Mouse (Mus musculus) limb, embryonic 10.5 days (tissue): ENCODE results near the gene Cyp46a1. TPM values are rescaled to one million over a fixed set of nuclear protein-coding genes. Genes with fewer than 3 reads are reported as not detected.

Experiments
- DNase-seq: peaks from one replicate; pipeline ENCODE4 v3.0.0-alpha.2; 2017; ENCODE audit warnings: low spot score
- H3K27ac ChIP-seq: fragments of 300-500 bp; sonication (generic); 2 replicates; pipeline ENCODE4 v1.5.1; 2016; ENCODE audit warnings: mild to moderate bottlenecking
- H3K27me3 ChIP-seq: fragments of 300-500 bp; sonication (generic); 2 replicates; pipeline ENCODE4 v1.6.1; 2016; ENCODE audit warnings: low read depth, mild to moderate bottlenecking; ENCODE audit not compliant: poor library complexity, severe bottlenecking
- H3K36me3 ChIP-seq: fragments of 300-500 bp; sonication (generic); 2 replicates; pipeline ENCODE4 v1.6.1; 2016; ENCODE audit warnings: mild to moderate bottlenecking, moderate library complexity
- H3K4me1 ChIP-seq: fragments of 300-500 bp; sonication (generic); 2 replicates; pipeline ENCODE4 v1.6.1; 2016
- H3K4me3 ChIP-seq: fragments of 300-500 bp; sonication (generic); 2 replicates; pipeline ENCODE4 v1.5.1; 2016; ENCODE audit warnings: mild to moderate bottlenecking, moderate library complexity
- H3K9me3 ChIP-seq: fragments of 300-500 bp; sonication (generic); replicated peaks from 2 replicates; pipeline ENCODE4 v1.6.1; 2016; ENCODE audit warnings: mild to moderate bottlenecking
- WGBS: fragments of 180-500 bp; shearing (Covaris S2); methylation state at CpG from one replicate; pipeline ENCODE4 v1.1.7; 2016; 5-methylcytosine and 5-hydroxymethylcytosine counted together
- polyA plus RNA-seq: library from polyadenylated mRNA; unstranded; fragments of >200 nt; fragmentation: Nextera tagmentation; extraction: Ambion mirVana; gene quantifications from 2 replicates; pipeline ENCODE4 v1.2.1, GENCODE M21; 2016

Gene Cyp46a1
- polyA plus RNA-seq, 1 experiment from 2014 or later: 2.0 TPM

DNA sequence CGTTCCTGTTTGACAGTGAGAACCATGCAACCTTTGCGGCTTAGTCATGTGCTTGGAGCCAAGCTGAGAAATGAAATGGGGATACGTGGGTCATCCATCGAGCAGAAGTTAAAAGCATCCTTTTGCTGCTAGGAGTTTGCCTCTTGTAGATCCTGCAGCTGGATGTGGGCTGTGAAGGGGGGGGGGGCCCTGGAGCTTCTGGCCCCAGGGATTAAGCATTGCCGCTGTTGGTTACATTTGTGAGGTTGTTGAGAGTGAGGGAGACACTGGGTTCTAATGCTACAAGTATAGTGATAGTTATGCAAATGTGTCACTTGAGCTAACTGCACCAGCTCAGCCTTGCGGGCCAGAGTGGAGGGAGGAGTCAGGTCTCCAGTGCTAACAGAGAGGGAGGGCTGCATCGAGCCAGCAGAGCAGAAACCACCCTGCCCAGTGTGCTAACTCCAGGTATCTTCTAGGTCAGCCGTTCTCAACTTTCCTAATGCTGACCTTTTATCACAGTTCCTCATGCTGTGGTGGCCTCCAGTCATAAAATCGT is 16.9 kb upstream of the Cyp46a1 start:
- WGBS: 6% methylated on average over 9 of the region's 9 CpGs

DNA sequence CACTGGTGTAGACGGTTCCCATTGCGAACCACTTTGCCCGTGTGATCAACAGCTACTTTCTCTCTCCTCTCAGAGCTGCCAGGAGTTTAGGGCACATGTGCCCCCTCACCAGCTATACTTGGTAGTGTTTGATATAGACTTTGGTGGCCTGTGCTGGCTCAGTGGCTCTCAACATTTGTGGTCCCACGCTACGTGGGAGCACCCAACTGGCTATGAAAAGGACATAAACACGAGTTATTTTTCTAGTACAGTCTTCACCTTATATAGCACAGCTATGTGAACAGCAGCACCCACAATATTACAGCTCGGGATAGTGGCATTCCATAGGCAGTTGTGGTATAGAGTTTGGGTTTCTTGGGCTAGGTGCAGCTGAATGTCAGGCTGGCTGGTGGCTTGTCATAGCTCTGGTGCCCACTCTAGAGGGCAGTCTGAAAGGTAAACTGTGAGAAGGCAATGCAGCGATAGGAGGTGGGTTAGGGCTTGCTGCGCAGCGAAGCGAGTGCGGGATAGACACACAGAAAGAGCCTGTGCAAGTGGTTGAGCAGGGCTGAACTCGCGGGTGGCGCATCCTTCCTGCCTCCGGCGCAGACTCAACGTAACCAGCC is 16.3 kb upstream of the Cyp46a1 start:
- H3K27ac ChIP-seq: no peak overlapping the region
- peak overlapping the region; percentile 38 for H3K4me3 ChIP-seq
- WGBS: 13% methylated on average over 18 of the region's 18 CpGs

More for the DNA sequence above, 16.9 kb upstream of the Cyp46a1 start:
- peaks cover 71% of the 10 kb centered on the region for H3K27me3 ChIP-seq
- no peak overlapping the region for H3K27ac ChIP-seq
- DNase-seq: no peak
- H3K36me3 ChIP-seq: no peaks in the 10 kb centered on the region
- H3K9me3 ChIP-seq: no peaks in the 10 kb centered on the region
- peaks cover 37% of the 10 kb centered on the region for H3K4me1 ChIP-seq
- no peak overlapping the region for H3K4me3 ChIP-seq

DNA sequence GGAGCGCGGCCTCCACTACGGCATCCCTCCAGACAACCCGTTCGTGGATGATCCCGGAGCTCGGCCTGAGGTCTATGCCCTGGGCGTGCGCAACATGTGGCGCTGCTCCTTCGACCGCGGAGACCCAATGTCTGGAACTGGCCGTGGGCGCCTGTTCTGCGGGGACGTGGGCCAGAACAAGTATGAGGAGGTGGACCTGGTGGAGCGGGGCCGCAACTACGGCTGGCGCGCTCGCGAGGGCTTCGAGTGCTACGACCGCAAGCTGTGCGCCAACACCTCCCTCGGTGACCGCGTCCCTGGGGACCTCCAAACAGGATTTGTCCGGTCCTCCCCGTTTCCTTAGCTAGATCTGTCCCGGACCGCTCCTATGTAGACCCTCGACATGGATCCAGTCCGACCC is 15.7 kb upstream of the Cyp46a1 start:
- H3K4me3 ChIP-seq: peak overlapping the region; percentile 38
- peaks cover 77% of the 10 kb centered on the region for H3K27me3 ChIP-seq
- peak; percentile 58 for DNase-seq
- 7% methylated on average over 37 of the region's 37 CpGs for WGBS
- no peaks in the 10 kb centered on the region for H3K9me3 ChIP-seq
- H3K4me1 ChIP-seq: peaks cover 29% of the 10 kb centered on the region
- no peaks in the 10 kb centered on the region for H3K36me3 ChIP-seq
- no peak overlapping the region for H3K27ac ChIP-seq

More for the DNA sequence above, 16.3 kb upstream of the Cyp46a1 start:
- peaks cover 74% of the 10 kb centered on the region for H3K27me3 ChIP-seq
- DNase-seq: no peak
- no peaks in the 10 kb centered on the region for H3K9me3 ChIP-seq
- H3K4me1 ChIP-seq: peaks cover 30% of the 10 kb centered on the region
- H3K36me3 ChIP-seq: no peaks in the 10 kb centered on the region

GRCm38 (mm10) chr12:108320096-108320495 is 14.1 kb upstream of the Cyp46a1 start:
- 15% methylated on average over 8 of the region's 8 CpGs for WGBS
- H3K9me3 ChIP-seq: no peaks in the 10 kb centered on the region
- H3K4me3 ChIP-seq: no peak overlapping the region
- H3K27ac ChIP-seq: no peak overlapping the region
- no peak for DNase-seq
- H3K36me3 ChIP-seq: no peaks in the 10 kb centered on the region
- H3K27me3 ChIP-seq: peaks cover 78% of the 10 kb centered on the region
- H3K4me1 ChIP-seq: peaks cover 29% of the 10 kb centered on the region

DNA sequence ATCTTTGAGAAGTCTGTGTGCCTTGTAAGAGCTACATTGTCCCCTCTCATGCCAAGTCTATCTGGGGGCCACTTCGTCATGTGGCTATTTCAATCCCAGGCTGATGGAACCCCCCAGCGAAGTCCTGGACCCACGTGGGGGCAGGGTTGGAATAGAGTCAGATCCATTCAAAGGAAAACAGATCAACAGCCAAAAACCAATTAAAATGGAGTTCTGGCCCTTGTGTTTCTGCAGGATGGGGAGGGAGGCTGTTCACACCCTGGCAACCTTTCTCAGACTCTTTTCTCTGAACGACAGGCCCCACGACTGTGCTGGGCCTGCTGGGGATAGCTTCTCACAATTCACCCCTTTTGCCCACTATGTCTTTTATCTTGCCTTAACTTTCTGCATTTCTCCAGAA is 7.8 kb upstream of the Cyp46a1 start:
- Histone ChIP-seq H3K27ac (no peak overlapping the region), H3K27me3 (peaks cover 79% of the 10 kb centered on the region), H3K9me3 (no peaks in the 10 kb centered on the region), H3K36me3 (no peaks in the 10 kb centered on the region), H3K4me3 (no peak overlapping the region), H3K4me1 (peaks cover 15% of the 10 kb centered on the region)
- 58% methylated on average over 5 of the region's 5 CpGs for WGBS
- no peak for DNase-seq

DNA sequence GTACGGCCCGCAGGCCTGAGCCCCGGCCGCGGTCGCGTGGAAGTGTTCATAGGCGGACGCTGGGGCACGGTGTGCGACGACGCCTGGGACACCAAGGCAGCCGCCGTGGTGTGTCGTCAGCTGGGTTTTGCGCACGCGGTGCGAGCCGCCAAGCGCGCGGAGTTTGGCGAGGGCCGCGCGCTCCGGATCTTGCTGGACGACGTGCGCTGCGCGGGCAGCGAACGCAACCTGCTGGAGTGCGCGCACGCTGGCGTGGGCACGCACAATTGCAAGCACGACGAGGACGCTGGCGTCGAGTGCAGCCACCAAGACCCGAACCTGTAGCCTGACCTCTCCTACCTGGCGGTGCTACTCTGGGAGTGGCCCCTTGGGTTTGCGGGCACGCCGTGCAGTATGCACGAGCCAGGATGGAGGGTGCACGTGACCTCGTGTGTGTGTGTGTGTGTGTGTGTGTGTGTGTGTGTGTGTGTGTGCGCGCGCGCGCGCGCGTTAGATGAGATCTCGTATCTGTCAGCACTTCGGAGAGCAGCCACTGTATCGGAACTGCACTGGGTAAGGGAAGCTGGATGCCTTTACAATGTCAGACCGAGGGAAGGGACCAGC is 6.2 kb upstream of the Cyp46a1 start:
- 2% methylated on average over 63 of the region's 66 CpGs for WGBS
- DNase-seq: peak; percentile 61
- H3K4me1 ChIP-seq: peaks cover 18% of the 10 kb centered on the region
- peak overlapping the region; percentile 54 for H3K27ac ChIP-seq
- peaks cover 80% of the 10 kb centered on the region for H3K27me3 ChIP-seq
- H3K36me3 ChIP-seq: no peaks in the 10 kb centered on the region
- H3K9me3 ChIP-seq: no peaks in the 10 kb centered on the region
- H3K4me3 ChIP-seq: peak overlapping the region; percentile 50

DNA sequence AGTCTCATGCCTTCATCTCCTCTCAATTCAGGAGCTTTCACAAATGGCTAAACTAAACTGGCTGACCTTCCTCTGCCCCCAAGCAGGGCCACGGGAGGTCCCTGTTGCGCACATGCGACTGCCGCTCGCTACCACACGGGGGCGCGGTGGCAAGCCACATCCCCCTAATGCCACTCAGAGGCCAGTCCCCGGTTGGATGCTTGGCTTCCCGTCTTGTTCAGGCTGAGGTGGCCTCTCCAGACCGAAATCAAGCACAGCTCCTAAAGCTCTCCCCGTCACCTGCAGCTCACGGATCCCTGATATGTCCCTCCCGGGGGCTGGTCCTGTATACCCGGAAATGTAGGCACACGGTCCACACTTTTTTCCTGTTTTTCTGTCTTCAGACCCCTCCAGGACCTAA is 1.1 kb upstream of the Cyp46a1 start:
- H3K9me3 ChIP-seq: no peaks in the 10 kb centered on the region
- WGBS: 2% methylated on average over 16 of the region's 16 CpGs
- peaks cover 82% of the 10 kb centered on the region for H3K27me3 ChIP-seq
- peaks cover 30% of the 10 kb centered on the region for H3K4me1 ChIP-seq
- peak overlapping the region; percentile 82 for H3K4me3 ChIP-seq
- H3K36me3 ChIP-seq: no peaks in the 10 kb centered on the region
- peak; percentile 94 for DNase-seq
- H3K27ac ChIP-seq: no peak overlapping the region

GRCm38 (mm10) chr12:108333481-108333882 is 699 bp upstream of the Cyp46a1 start:
- DNase-seq: no peak

DNA sequence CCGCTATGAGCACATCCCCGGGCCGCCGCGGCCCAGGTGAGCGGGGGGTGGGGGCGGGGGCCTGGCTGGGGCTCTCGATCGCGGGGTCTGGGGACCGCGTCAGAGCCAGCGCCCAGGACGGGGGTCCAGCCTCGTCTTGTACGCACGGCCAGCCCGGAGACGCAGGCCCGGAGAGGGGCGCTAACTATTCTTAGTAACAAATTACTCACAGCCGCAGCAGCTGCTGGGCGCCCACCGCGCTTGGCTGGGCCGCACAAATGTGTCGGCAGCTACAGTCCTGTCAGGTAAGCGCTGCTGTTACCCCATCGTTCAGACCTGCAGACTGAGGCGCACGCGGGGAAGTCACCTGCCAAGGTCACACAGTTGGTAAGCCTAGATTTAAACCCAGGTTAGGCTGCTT is 348 bp downstream of the Cyp46a1 start:
- H3K27me3 ChIP-seq: peaks cover 70% of the 10 kb centered on the region
- no peaks in the 10 kb centered on the region for H3K9me3 ChIP-seq
- H3K4me1 ChIP-seq: peaks cover 36% of the 10 kb centered on the region
- 1% methylated on average over 32 of the region's 32 CpGs for WGBS
- H3K4me3 ChIP-seq: peak overlapping the region; percentile 82
- no peak for DNase-seq
- H3K36me3 ChIP-seq: no peaks in the 10 kb centered on the region
- H3K27ac ChIP-seq: peak overlapping the region; percentile 64

More at GRCm38 (mm10) chr12:108333481-108333882, 699 bp upstream of the Cyp46a1 start:
- peaks cover 30% of the 10 kb centered on the region for H3K4me1 ChIP-seq
- no peaks in the 10 kb centered on the region for H3K9me3 ChIP-seq
- H3K27ac ChIP-seq: no peak overlapping the region
- 2% methylated on average over 22 of the region's 22 CpGs for WGBS
- H3K36me3 ChIP-seq: no peaks in the 10 kb centered on the region
- peaks cover 81% of the 10 kb centered on the region for H3K27me3 ChIP-seq
- peak overlapping the region; percentile 82 for H3K4me3 ChIP-seq

DNA sequence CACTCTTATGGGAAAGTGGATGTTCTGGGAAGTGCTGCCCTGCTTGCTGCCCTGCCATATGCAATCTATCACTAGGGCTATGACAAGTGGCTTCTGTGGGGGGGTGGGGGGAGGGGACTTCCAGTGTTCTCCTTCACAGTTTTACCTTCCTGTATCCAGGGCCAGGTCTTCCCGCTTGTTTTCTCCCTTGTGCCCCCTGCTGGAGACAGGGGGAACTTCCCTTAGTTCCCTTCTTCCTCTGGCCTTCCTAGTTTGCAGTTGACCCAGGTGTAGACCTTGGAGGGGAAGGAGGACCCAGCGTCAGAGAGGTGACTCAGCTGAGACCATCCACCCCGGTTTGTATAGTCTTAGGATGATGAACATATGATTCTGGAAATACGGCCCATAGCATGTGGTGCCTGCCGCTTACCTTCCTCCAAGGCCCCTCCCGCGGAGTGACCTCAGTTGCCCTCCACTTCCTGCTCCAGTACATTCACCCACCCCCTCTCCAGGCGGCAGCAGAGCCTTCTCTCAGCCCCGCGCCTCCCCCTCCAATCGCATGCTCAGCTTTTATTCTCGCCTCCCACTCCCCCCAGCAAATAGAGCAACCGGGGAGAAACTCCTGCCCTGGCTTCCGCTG is 4.5 kb downstream of the Cyp46a1 start:
- peak overlapping the region; percentile 75 for H3K27ac ChIP-seq
- no peaks in the 10 kb centered on the region for H3K9me3 ChIP-seq
- H3K36me3 ChIP-seq: no peaks in the 10 kb centered on the region
- peak; percentile 81 for DNase-seq
- H3K4me1 ChIP-seq: peaks cover 28% of the 10 kb centered on the region
- 10% methylated on average over 14 of the region's 14 CpGs for WGBS
- peaks cover 47% of the 10 kb centered on the region for H3K27me3 ChIP-seq
- peak overlapping the region; percentile 33 for H3K4me3 ChIP-seq

GRCm38 (mm10) chr12:108348151-108348550 is 14.0 kb downstream of the Cyp46a1 start:
- no peak for DNase-seq
- Histone ChIP-seq H3K4me3 (no peak overlapping the region), H3K36me3 (no peaks in the 10 kb centered on the region), H3K27me3 (peaks cover 48% of the 10 kb centered on the region), H3K9me3 (no peaks in the 10 kb centered on the region), H3K4me1 (peaks cover 15% of the 10 kb centered on the region), H3K27ac (no peak overlapping the region)
- 82% methylated on average over 8 of the region's 8 CpGs for WGBS

GRCm38 (mm10) chr12:108349026-108349425 is 14.8 kb downstream of the Cyp46a1 start:
- peaks cover 57% of the 10 kb centered on the region for H3K27me3 ChIP-seq

DNA sequence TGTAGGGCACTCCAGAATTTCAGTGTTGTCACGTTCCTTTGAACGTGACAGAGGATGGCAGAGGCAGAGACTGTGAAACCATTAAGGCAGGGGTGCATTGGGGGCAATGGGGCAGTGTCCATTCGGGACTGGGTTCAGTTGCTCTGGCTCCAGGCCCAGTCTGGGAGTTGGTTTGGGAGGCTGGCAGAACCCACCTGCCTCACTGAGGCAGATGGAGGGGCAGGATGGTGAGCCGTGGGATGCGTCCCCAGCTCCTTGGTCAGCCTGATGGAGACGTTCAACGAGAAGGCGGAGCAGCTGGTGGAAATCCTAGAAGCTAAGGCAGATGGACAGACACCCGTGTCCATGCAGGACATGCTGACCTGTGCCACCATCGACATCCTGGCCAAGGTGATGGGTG is 16.8 kb downstream of the Cyp46a1 start:
- WGBS: 87% methylated on average over 10 of the region's 10 CpGs
- Histone ChIP-seq H3K4me3 (no peak overlapping the region), H3K9me3 (no peaks in the 10 kb centered on the region), H3K27ac (no peak overlapping the region), H3K27me3 (peaks cover 68% of the 10 kb centered on the region), H3K36me3 (no peaks in the 10 kb centered on the region), H3K4me1 (peaks cover 15% of the 10 kb centered on the region)
- no peak for DNase-seq

More at GRCm38 (mm10) chr12:108349026-108349425, 14.8 kb downstream of the Cyp46a1 start:
- Histone ChIP-seq H3K36me3 (no peaks in the 10 kb centered on the region), H3K9me3 (no peaks in the 10 kb centered on the region), H3K27ac (no peak overlapping the region), H3K4me3 (no peak overlapping the region), H3K4me1 (peaks cover 15% of the 10 kb centered on the region)
- DNase-seq: no peak
- 66% methylated on average over 5 of the region's 5 CpGs for WGBS
